Mouse (Mus musculus) right cerebral cortex, postnatal 14 days (tissue): ENCODE measurements at regions not wholly inside any gene's neighbourhood (a gene's known extent, or its start where the extent isn't known, plus 50 kb on each side); places are given as distances from the start of the nearest gene placed in this dataset.
A peak's percentile ranks its signal among the peaks of the same experiment; 100 is the strongest.

Experiments used
- DNase-seq: peaks from one replicate; pipeline ENCODE4 v3.0.0; 2022

DNA sequence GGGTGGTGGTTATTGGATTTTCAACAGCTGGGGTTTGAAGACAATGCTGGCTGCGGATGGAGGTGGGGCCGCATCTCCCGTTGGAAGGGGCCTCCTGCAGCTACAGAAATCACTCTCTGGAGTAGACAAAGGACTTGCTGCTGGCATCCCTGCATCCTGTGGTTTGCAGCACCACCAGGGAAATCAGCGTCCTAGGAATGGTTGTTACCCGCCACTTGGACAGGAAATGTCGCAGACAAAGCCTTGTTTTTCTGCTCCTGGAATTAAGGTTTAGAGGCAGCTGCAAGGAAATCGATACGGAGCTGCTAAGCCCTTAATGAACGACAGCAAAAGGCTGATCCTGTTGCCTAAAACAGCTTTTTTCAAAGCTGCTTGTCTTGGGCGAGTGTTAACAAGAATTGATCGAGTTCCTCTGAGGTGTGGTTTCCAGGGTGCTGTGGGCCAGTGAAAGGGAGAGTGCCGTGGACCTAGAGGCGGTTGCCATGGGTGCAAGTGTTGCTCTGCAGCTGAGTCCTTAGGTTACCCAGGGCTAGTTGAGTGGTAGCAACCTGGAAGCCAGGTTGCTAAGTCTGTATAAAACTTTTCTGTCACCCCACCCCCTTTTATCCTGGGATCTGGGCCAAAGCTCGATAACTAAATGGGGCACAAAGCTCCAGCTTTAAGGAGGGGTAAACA lies 230.6 kb upstream of the Chd6 start:
- no peak for DNase-seq

DNA sequence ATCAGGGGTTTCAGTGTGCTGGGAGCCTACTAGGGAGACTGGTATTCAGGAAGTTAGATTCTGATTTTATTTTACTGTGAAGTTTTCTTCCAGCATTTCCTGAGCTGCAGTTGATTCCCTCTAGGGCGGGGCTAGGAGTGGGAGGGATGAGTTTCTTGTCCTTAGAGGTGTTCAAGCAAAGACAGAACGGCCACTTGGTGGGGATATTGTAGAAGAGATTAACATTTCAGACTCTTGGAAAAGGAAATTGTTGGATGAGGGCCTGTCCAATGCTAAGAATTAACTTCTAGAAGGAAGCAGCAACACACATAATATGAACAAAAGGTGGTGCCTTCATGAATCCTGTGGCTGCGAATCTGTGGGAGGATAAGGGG lies 230.1 kb upstream of the Chd6 start:
- DNase-seq = no peak

DNA sequence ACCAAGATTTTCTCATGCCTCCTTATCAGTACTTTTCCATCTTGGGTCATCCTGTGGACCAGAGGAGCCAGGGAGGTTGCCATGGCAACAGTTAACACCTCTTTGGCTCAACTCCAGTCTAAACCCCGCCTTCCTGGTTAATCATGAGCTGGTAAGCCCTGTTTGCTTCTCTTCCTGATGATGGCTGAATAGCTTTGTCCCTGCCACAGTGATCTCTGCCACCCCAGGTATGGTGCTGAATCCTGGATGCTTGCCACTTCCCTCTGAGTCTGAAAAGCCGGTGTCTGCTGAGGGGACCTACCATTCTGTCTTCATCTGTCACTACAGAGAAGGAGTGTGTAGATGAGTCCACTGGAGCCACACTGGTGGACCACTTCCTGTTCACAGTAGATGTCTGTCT lies 223.8 kb upstream of the Chd6 start:
- no peak for DNase-seq

DNA sequence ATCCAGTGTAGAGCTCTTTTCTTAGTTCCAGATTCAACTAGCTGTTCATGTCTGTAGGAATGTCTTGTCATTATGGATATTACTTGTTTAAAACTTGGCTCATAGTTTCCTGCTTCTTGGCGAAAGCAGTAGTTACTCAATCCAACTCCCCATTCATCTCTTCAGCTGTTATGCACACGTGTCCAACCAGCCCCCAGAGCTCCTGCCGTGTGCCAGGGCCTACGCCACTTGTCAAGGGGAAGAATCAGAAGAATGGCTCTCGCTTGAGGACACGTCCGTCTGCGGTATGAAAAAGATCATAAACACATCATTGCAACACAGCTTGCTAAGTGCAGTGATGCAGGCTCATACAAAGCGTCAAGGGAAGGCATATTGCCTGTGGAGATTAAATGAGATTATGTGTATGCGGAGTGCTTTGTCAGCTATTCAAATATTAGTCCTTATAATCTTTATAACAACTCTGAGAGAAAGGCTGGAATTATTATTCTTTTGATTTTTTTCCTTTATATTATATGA lies 223.0 kb upstream of the Chd6 start:
- no peak for DNase-seq

DNA sequence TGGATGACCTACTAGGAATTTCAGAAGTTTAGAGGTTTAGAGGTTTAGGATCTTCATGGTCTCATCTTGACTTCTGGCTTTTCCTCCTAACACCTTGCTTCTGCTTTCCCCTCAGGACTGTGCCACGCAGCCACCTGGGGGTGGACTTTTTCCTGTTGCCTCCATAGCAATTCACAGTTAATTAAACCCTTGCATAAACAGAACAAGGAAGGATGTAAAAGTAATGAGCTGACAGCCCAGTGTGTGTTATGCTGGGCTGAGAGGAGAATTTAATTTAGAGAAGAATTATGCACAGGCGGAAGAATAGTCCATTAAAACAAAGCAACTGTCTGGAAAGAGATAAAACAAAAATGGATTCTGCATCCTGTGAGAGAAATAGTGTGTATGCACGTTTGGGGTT lies 193.9 kb upstream of the Chd6 start:
- no peak for DNase-seq

DNA sequence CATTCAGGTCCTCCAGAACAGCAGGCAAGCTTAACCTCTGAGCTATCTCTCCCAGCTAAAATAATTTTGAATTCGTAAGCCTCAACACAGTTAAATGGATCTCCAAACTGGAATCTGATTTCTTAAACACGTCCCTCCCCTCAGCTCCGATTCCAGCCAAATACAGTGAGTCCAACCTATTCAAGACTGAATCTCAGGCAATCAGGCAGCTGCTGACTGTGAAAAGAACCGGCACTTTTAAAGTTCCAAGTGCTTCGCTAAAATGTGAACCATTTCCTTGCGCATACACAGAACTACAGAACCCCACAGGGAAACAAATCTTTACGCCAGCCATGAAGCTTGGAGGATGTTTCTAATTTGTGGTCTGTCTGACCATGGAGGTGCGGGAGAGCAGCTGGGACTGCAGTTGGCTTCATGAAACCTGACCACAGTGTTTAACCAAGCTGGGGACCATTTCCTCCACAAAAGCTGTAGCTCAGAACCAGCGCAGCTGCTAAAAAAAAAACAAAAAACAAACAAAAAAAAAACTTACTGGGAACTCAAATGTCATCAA lies 160.1 kb upstream of the Chd6 start:
- DNase-seq = no peak

DNA sequence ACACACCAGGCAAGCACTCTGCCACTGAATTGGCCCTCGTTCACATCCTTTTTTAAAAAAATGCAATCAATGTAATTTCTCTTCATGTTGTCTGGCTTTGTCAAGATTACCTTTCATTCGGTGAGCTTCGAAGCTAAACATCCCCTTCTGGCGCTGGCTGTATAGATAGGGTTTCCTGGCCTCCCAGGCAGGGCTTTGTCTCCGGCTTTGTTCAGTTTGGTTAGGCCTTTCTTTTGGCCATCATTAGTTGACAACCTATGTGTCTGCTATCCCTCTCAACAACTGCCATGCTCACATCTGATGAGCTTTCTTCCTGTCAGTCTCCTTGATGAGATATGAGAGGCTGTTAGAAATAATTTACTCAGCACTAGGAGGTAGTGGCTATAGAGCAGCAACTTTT lies 157.6 kb upstream of the Chd6 start:
- DNase-seq = no peak

DNA sequence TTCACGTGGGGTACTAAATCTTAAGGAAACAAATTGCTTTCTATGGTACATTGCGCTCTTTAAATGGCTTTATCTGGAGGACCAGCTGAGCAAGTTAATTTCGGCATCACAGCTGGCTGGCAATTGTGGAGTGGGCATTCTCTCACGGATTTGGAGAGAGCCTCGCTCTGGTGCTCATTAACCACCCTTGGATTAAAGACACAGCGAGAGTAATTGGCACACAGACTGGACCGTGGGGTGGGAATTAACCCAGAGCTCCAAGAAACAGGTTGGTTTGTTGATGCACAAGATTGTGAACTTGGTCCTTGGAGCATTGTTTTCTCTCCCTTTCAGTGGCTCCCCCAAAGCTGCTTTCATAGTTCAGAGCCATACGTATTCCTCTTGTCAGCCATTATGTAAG lies 156.3 kb upstream of the Chd6 start:
- no peak for DNase-seq

DNA sequence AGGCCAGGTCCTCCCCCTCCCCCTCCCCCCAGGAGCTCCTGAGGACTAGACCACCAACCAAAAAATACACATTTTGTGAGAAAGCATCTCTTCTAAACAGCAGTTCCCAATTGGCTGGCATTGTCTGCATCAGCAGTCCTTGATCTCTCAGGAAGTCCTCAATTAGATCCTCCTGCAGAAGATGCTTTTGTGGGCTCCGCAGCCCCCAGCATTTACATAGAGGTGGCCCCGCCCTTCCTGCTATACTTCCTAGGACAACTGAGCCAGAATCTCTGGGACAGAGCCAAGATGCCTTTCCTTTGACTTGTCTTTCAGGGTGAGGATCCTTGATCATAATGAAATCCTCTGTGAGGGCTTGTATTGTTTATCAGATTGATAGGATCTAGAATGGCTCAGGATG lies 143.9 kb upstream of the Chd6 start:
- DNase-seq = no peak

DNA sequence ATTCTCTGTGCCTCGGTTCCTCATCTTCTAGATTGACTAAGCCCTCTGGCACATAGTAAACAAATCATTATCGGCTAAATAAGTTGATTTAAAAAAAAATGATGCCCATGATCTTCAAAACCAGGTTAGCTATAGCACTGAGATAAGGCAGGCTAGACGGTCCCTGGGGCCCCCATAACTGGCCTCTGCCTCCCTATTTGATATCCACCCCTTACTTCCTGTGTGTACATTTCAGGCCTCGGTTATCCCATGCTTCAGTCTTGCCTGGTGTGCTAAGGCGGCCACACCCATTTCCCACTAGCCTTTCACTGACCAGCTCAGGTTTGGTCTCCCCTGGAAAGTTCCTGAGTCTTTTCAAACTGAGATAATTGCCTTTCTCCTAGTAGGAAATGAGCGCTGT lies 132.8 kb upstream of the Chd6 start:
- DNase-seq = no peak

DNA sequence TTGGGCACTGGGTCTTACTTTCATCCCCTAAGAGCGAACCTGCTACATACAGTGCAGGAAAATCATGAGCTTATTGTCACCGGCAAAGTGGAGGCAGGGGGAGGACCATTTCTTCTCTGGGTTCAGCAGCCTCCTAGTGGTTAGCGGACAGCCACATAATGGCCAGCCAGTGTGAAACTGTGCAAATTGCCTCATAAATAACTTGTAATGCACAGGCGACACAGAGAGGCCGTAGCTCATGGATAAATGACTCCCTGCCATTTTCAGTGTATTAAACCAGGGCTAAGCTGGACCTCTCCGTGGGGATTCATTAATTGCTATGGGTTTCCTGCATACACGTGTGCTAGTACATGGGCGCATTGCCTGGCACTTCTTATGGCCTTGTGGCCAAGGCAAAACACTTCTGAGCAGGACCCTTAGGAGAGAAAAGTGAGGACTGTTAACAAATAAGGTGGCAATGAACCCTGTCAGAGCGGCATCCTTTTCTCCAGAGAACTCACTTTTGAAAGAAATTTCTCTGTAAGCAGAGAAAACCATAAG lies 128.5 kb upstream of the Chd6 start:
- no peak for DNase-seq

DNA sequence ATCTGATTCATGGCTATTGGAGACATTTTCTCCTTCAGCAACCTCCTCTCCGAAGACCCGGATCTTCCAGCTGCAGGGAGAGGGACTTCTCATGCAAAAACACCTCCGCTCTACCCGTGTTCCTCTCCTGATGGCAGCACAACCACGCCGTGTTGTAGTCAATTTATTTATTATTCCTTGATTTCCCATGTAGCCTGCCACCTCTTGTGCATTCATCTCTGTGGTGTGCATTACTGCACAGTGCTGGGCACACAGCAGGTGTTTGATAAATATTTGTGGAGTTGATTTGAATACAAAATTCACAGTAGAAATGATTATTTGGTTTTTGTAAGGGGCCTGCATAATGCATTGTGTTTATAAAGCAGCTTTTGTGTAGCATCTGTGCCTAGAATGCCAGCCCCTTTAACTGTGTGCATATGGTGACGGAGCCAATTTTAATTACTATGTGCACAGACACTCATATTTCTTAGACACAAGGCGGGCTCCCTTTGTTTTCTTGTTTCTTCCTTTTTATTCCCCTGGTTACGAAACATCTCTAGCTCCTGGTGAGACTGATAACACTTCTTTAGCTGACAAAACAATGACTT lies 124.4 kb upstream of the Chd6 start:
- no peak for DNase-seq

DNA sequence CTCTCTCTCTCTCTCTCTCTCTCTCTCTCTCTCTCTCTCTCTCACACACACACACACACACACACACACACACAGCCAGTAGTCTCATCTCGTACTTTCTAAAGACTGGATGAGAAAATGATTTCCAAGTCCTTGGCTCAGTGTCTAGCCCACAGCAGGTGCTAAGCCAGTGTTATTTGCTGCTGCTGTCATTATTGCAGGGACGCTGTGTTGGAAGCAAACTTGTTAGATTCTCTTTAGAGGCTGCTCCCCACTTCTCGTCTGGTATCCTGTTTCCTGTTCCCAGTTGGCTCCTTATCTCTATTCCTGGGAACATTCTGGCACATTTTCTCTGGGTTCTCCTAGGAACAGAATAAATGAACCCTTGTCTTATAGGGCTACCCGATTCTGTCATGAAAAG lies 122.5 kb upstream of the Chd6 start:
- no peak for DNase-seq

DNA sequence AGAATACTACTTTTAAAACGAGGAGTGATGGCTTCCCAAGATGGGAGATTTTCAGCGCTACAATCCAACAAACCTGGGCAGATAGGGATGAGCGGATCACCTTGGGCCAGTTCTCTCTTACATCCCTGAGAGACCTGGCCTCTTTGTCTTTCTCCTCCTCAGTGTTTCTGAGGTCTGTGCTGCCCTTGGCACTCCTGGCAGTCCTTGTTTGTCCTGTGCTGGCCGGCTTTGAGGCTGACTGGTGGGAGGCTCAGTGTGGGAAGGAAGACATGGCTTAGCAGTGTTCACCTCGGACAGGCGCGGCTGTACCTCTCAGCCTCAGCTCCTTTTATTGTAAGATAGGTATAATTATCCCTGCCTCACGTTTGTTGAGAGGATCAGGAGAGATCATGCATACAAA lies 106.9 kb upstream of the Chd6 start:
- DNase-seq = no peak

DNA sequence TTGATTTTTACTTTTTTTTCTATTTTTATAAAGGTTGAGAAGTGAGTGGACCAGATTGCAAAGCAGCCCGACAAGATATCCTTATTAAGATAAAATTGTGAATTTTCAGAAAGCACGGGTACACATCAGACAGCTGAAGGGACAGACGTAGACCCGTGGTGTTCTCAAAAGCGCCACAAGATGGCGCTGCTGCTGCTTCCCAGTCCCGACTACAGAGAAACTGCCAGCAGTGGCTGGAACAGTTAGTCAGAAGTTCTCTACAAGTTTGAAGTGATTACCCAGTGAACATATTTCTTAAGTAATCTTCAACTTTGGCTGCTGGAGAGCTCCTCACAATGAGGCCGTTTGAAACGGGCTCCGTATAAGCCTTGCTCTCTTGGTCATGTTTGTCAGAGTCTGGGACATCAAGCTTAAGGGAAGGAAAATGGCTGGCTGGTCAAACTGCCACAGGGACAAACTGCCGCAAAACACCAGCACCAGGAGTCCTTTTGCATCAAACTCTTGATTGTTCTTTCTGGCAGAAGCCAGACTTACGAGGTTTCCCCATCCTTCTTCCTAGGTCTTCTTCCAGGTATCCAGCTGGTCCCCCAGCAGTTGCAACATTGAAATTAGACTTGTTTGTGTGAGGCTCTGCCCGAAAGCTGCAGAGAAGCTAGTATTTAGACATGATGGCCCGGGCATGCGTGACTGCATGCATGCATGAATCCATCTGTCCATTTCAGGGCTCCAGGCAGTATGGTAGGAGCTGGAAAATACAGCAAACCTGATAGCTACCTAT lies 106.0 kb upstream of the Chd6 start:
- peak; percentile 87 for DNase-seq

DNA sequence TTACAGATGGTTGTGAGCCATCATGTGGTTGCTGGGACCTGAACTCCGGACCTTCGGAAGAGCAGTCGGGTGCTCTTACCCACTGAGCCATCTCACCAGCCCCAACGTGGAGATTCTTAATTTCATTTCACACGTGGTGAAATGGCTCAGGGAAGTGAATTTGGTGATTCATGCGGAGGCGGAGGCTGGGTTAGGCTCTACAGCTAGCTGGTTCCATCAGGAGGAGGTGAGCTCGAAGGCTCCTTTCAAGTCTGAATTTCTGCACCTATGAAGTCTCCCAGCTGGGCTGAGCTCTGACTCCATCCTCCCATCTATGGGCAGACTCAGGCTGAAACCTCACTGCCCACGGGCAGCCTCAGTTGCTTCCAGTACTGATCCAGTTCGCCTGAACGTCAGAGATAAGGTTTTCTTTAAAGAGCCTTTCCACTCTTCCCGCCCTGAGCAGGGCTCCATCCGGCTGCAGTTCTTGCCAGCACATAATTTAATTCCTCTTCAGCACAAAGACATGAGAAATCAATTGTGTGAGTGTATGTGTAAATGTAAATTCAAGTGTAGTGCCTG lies 103.5 kb upstream of the Chd6 start:
- DNase-seq = no peak

DNA sequence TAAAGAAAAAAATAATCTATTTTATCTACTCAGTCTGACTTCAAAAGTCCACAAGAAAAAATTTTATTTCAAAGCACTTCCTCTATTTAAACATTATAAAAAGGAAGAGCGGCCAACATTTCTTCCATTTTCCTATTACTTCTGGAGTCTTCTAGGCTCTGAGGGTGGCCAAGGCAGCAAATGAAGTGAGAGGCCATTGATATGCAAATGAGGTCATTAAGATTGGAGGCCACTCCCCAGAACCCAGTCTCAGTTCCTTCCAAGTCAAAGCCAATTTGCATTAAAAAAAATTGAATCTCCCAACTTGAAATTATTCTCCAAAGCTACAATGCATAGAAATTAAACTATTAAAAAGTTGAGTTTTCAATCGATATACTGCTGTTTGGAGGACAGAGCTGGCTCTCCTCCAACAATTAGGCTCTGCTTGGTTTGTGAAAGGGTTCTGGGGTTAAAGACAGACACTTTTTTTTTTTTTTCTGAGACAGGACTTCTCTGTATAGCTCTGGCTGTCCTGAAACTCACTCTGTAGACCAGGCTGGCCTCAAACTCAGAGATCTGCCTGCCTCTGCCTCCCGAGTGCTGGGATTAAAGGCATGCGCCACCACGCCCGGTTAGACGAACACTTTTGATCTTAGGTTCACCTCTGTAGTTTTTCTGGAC lies 88.0 kb upstream of the Chd6 start:
- DNase-seq = no peak

DNA sequence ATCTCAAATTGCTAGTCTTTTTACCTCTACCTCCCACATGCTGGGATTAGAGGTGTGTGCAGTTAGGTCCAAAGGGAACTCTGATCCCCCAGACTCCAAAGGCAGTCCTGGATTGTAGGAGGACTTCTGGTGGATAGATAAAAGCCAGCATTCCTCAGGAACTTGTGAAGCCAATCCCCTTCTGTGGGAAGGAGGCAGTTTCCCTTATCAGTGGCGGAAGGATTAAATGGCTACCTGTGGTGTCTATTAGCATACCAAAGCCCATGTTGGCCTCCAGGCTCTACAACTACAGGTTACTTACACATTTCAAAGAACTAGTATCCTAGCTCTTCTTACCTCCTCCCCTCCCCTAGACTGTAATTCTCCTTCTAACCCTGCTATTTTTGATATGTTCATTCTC lies 78.6 kb upstream of the Chd6 start:
- no peak for DNase-seq

DNA sequence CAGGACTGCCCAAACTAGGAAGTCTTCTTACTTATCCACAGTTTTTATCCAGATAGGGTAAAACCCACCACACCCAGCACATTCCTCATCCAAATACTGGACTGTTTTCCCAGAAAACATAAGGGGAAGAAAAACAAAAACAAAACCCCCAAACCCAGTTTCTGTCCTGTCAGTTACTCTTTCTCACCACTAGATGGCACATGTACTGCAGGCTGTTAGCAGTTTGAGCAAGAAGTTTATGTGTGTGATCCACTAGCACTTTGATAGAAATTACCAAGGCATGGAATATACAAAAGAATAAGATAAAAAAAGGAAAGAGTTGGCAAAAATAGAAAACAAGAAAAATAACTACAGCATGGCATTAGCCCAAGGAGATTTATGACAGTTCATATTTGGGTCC lies 76.2 kb upstream of the Chd6 start:
- no peak for DNase-seq

DNA sequence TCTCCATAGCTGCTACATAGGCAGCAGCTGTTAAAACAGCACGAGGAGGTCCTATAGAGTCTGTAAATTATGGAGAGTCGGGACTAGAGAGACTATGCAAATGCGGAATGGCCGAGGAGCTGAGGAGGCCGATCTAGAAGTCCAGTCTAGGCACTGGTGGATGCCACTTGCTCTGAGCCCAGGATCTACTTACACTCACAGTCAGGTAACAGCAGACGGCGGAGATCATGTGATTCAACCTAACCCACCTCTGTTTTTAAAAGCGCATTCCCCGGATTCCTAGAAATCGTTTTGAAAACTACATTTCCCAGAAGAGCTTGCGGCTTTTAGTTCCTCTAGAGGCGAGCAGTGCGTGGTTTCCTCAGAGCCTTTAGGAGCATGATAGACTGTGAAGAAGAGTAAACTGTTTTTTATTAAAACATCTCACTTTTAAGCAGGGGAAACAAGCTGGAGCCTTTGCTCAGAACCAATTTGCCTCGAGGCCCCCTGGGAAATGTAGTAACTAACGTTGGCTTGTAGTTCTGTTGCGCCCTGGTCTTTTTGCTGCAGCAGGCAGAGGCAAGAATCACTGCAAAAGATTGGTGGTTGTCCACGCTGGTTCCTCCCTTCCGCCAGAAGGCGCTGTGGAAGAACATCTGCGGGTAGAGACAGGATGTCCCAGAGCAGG lies 68.6 kb upstream of the Chd6 start:
- peak; percentile 73 for DNase-seq

DNA sequence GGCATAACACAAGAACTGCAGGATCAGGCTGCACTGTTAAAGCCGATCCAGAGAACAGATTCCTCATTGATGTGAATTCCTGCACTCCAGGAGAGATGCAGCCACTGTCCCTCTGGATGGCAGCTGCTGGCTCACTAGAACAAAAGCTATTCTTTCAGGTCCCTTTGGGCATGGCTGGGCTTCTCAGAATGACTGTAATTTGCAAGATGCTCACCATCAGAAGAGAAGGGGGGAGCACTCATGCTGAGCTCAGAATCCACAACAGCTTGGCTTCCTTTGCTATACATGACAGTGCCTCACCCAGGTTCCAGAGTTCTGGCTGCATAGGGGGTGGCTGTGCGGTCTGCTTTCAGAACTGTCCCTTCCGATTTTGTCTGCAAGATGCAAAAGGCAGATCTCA lies 57.8 kb upstream of the Chd6 start:
- DNase-seq = no peak

DNA sequence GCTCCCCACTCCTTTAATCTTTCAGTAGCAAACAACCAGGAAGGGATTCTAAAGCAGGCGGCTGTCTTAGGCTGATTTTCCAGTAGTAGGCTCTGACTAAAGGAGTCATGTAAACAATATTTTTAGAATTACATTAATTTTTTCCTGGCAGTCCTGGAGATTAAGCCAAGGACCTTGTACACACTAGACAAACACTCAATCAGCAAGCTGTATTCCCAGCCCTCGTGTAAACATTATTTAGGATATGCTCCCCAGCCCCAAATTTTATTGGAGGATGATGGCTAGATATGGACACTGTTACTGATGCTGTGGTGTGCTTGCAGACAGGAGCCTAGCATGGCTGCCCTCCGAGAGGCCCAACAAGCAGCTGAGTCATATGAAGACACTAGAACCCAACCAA lies 56.6 kb upstream of the Chd6 start:
- no peak for DNase-seq
